Comparison of ENCODE assay signal across 8 mouse cellular contexts in genomic region chr13:51261619-51262018, GRCm38 (mm10).
A peak's percentile ranks its signal among the peaks of the same experiment; 100 is the strongest.
DNase-seq lines count a peak whose midpoint lies in the region; ATAC-seq and TF ChIP-seq lines count a peak whose summit lies in the region.
"Had no signal": no experiment of that assay in that cellular context is flagged by ENCODE, and none has a peak within 500 bp of the region (broad histone marks: within the 10 kb centered on the region; RNA-seq: fewer than 3 reads in every experiment).

No protein-coding gene starts in this region.

- no peaks in the 10 kb centered on the region for H3K27me3 ChIP-seq in kidney, embryonic 15.5 days
- H3K27me3 ChIP-seq in embryonic facial prominence, embryonic 12.5 days: no peaks in the 10 kb centered on the region
- no peaks in the 10 kb centered on the region for H3K27me3 ChIP-seq in heart, adult 2 months (ENCODE audit: control insufficient read depth, insufficient read depth, low read length)
- H3K27me3 ChIP-seq: midbrain, embryonic 12.5 days had no signal

- H3K4me3 ChIP-seq in kidney, embryonic 15.5 days (replicated peaks): 0 out of 2 replicates have a peak overlapping the region, but pooled peaks have one; percentile 1
- no peak overlapping the region for H3K4me3 ChIP-seq in embryonic facial prominence, embryonic 12.5 days
- peak overlapping the region; percentile 2; the same call in 1 of the 2 replicates for H3K4me3 ChIP-seq in olfactory bulb, adult 2 months (ENCODE audit: insufficient read depth, low read depth, low read length)
- no peak overlapping the region for H3K4me3 ChIP-seq in heart, adult 2 months
- H3K4me3 ChIP-seq: midbrain, embryonic 12.5 days had no signal

- no peaks in the 10 kb centered on the region for H3K36me3 ChIP-seq in kidney, embryonic 15.5 days
- H3K36me3 ChIP-seq in embryonic facial prominence, embryonic 12.5 days: no peaks in the 10 kb centered on the region
- no peaks in the 10 kb centered on the region for H3K36me3 ChIP-seq in heart, adult 2 months (ENCODE audit: control insufficient read depth, insufficient read depth, low read length)
- H3K36me3 ChIP-seq: midbrain, embryonic 12.5 days had no signal

- no peak overlapping the region for H3K9ac ChIP-seq in kidney, embryonic 15.5 days
- no peak overlapping the region for H3K9ac ChIP-seq in embryonic facial prominence, embryonic 12.5 days
- H3K9ac ChIP-seq in heart, adult 2 months (ENCODE audit: low read depth, low read length): no peak overlapping the region
- H3K9ac ChIP-seq: midbrain, embryonic 12.5 days had no signal

- H3K4me1 ChIP-seq in kidney, embryonic 15.5 days: peaks cover 26% of the 10 kb centered on the region
- peaks cover 50% of the 10 kb centered on the region for H3K4me1 ChIP-seq in embryonic facial prominence, embryonic 12.5 days
- 0 out of 2 replicates have a peak, but pooled peaks cover 5% of the 10 kb centered on the region for H3K4me1 ChIP-seq in olfactory bulb, adult 2 months (ENCODE audit: control insufficient read depth, insufficient read depth, low read length)
- no peaks in the 10 kb centered on the region for H3K4me1 ChIP-seq in heart, adult 2 months (ENCODE audit: control insufficient read depth, insufficient read depth, low read length)

- no peak for TF ChIP-seq EP300 in heart, adult 2 months (IDR thresholded peaks at IDR 0.05; ENCODE audit: insufficient read depth, low read depth, low read length)

- peak overlapping the region; percentile 28 for H3K4me2 ChIP-seq in kidney, embryonic 15.5 days
- peak overlapping the region; percentile 29 for H3K4me2 ChIP-seq in embryonic facial prominence, embryonic 12.5 days (replicated peaks)
- H3K4me2 ChIP-seq: midbrain, embryonic 12.5 days had no signal

- no peak for ATAC-seq in kidney, embryonic 15.5 days (replicated peaks; ENCODE audit: low FRiP score)
- no peak for ATAC-seq in embryonic facial prominence, embryonic 12.5 days (ENCODE audit: insufficient number of reproducible peaks, insufficient read depth, low FRiP score, low TSS enrichment)

- TF ChIP-seq CTCF in olfactory bulb, adult 2 months (IDR thresholded peaks at IDR 0.05; ENCODE audit: insufficient read depth, low read depth, low read length): no peak
- TF ChIP-seq CTCF in heart, adult 2 months (IDR thresholded peaks at IDR 0.05): no peak

- no peak for DNase-seq in kidney, postnatal 25 days
- peak; percentile 27 to 32 for DNase-seq in layer of hippocampus, adult 8-10 months (ENCODE audit: low spot score in 2 of 2)
- DNase-seq in heart, adult 2 months: no peak
- no peak for DNase-seq in adrenal gland, postnatal 25 days

- peak overlapping the region; percentile 20; the same call in 1 of the 2 replicates for H3K27ac ChIP-seq in kidney, embryonic 15.5 days
- peak overlapping the region; percentile 74 for H3K27ac ChIP-seq in embryonic facial prominence, embryonic 12.5 days
- H3K27ac ChIP-seq in olfactory bulb, adult 2 months (ENCODE audit: insufficient read depth, low read depth, low read length): no peak overlapping the region
- H3K27ac ChIP-seq in heart, adult 2 months: no peak overlapping the region
- H3K27ac ChIP-seq: midbrain, embryonic 12.5 days had no signal

- no peaks in the 10 kb centered on the region for H3K79me2 ChIP-seq in heart, adult 2 months (replicated peaks; ENCODE audit: control insufficient read depth, insufficient read depth, low read length)

- 60% methylated on average over 8 of the region's 8 CpGs for WGBS in kidney, embryonic 15.5 days
- 43% methylated on average over 8 of the region's 8 CpGs for WGBS in embryonic facial prominence, embryonic 12.5 days
- 40% methylated on average over 8 of the region's 8 CpGs for WGBS in olfactory bulb, adult 2 months
- 82% methylated on average over 8 of the region's 8 CpGs for WGBS in heart, adult 2 months

- no peaks in the 10 kb centered on the region for H3K9me3 ChIP-seq in kidney, embryonic 15.5 days (replicated peaks)
- H3K9me3 ChIP-seq in embryonic facial prominence, embryonic 12.5 days: no peaks in the 10 kb centered on the region

- intact Hi-C loops in heart, adult 2 months (cut with DNase I): no loop called here

- TF ChIP-seq POLR2A in olfactory bulb, adult 2 months (IDR thresholded peaks at IDR 0.05; ENCODE audit: insufficient read depth, low read depth, low read length): no peak
- no peak for TF ChIP-seq POLR2A in heart, adult 2 months (IDR thresholded peaks at IDR 0.05; ENCODE audit: insufficient read depth, low read depth, low read length)

Comparison
In these comparisons a context has a peak if more than half of its experiments do, and no peak if none do; other contexts are left out.
1. H3K27ac ChIP-seq: peak in kidney, embryonic 15.5 days (single experiment) and embryonic facial prominence, embryonic 12.5 days (single experiment); none in olfactory bulb, adult 2 months (single experiment) and heart, adult 2 months (single experiment).
2. H3K4me3 ChIP-seq: peak in kidney, embryonic 15.5 days (single experiment) and olfactory bulb, adult 2 months (single experiment); none in embryonic facial prominence, embryonic 12.5 days (single experiment) and heart, adult 2 months (single experiment).
3. DNase-seq: peak in layer of hippocampus, adult 8-10 months (2 of 2); none in kidney, postnatal 25 days (0 of 2), heart, adult 2 months (0 of 2) and adrenal gland, postnatal 25 days (single experiment).